Mouse (Mus musculus): ENCODE measurements around the gene Trim7.

GRCm38 (mm10) chr11:48833731-48834639 is 8.0 kb downstream of the Trim7 start:
- TF ChIP-seq POLR2A (IDR thresholded peaks at IDR 0.05; ENCODE audit: insufficient read depth, low read length): no peak
- no peak for TF ChIP-seq CTCF (IDR thresholded peaks at IDR 0.05; ENCODE audit: low read depth, low read length)
